Mouse (Mus musculus) urinary bladder, postnatal 14 days (tissue): ENCODE results near the gene St8sia4.
"Not testable (repeated sequence)": the region's sequence is repeated elsewhere in the genome, so short reads cannot be mapped to it uniquely, and the experiment has no call there.

ENCODE experiments used
- DNase-seq: peaks from one replicate; pipeline ENCODE4 v3.0.0; 2021; ENCODE audit warnings: low spot score

The St8sia4 gene

DNA sequence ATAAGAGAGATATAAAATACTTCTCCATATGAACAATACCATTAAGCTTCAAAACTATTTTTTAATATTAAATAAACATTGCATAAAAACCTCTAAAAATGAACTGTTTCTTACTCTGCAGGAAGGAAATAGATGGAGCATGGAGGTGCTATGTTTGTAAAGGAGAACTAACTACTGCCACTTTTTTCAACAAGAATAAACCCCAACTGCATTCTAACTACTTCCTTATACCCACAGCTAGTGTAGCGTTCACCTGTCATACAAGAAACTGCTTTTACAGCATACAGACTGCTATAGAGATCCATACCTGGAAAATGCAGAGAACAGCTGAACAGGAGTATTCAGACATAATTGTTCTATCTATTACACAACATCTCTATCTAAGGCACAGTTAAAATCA lies 70.5 kb downstream of the St8sia4 start:
- no peak for DNase-seq

- no peak for DNase-seq
These were observed 76.3 kb downstream of the St8sia4 start for GRCm38 (mm10) chr1:95591101-95591500.

DNA sequence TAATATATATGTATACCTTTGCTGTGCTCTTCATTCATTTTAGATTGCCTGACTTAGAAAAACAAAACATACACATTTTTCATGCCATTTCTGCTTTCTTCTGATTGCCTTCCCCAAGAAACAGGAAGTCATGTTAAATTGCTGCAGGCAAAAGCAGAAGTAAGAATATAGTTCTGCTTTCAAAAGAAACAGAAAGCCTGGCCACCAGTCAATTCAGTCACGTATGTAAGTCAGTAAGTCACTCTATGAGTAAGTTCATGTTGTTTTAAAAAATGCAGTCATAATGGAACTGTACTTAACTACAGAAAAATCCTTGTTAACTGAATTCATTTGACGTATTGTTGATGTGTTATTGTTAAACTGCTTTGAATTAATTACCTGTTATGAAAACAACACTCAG lies 77.3 kb downstream of the St8sia4 start:
- DNase-seq, result peak; percentile 4

DNA sequence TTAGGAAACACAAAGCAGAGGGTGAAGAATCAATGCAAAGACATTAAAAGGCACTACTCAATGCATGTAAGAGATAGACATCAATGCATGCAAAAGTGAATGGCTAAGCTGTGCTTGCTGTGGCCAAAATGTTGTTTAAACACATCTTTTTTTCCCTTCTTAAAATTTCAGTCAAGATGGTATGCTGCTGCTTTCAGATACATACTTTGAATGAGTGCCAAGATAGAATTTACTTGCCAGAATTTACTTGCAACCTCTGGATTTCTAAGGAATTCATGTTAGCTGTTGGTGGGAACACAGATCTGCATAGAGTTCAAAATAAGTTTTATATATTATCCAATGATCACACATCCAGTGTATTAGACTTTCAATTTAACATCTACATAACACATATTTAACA lies 77.9 kb downstream of the St8sia4 start:
- no peak for DNase-seq

DNA sequence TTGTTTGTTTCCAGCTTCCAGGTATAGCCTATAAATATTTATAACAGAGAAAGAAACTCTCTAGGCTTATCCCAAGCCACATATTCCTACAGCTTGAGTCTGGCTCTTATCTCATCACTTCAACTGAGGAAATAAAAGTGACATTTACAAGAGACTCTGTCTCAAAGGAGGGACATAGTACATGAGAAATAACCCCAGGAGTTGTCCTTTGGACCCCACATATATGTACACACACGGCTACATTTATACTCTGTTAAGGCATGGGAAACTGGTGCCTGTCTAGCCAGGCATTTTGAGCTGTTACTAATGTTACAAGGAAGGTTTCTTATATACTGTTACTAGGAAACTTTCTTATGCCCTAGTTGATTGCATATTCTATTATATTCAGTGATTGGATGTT lies 84.1 kb downstream of the St8sia4 start:
- no peak for DNase-seq

DNA sequence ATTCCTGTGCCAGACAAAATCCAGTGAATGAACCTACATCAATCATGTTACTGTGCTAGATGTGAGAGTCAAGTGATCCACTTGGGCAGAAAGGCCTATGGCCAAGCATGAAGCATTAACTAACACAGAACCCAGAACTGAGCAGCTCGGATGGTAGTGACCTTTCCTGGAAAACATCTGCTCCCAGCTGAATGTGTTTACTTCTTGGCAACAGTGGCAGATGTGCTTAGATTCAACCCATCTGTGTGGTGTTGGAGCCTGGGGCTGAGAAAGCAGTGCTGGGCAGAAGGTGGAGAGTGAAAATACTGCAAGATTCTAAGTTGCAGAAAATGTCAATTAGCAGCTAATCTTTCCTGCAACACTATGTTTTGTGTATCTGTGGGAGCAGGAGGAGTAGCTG lies 85.1 kb downstream of the St8sia4 start:
- DNase-seq, result no peak

GRCm38 (mm10) chr1:95572619-95573540 lies 94.5 kb downstream of the St8sia4 start:
- no peak for DNase-seq

- no peak for DNase-seq
These were observed 96.3 kb downstream of the St8sia4 start for GRCm38 (mm10) chr1:95571106-95571505.

DNA sequence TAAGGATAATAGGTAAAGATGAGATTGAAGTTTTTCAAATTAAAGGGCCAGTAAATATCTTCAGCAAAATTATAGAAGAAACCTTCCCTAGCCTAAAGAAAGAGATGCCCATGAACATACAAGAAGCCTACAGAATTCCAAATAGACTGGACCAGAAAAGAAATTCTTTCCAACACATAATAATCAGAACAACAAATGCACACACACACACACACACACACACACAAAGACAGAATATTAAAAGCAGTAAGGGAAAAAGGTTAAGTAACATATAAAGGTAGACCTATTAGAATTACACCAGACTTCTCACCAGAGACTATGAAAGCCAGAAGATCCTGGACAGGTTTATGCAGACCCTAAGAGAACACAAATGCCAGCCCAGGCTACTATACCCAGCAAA lies 112.8 kb downstream of the St8sia4 start:
- not testable (repeated sequence) for DNase-seq

DNA sequence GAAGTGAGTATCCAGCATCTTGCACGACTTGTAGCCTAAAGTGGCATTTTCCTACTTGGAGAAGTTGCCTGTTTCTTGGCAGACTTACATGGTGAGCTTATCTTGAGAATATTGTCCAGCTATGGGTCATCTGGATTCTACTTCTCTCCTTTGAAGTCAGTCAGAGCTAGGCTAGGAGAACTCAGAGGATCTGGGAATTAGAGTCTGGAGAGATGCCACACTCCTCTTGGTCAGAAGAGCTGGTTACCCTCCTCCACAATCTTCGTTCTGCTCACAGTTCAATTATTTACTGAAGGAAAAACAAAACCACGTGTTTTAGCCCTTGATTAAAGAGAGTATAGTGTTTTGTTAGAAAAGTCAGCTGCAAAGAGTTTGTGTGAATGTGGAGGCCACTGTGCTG lies 125.9 kb downstream of the St8sia4 start:
- DNase-seq, result no peak
